Mouse (Mus musculus): ENCODE data around the gene Skida1. TPM values are rescaled to one million over a fixed set of nuclear protein-coding genes. Genes with fewer than 3 reads are reported as not detected.
"Not testable (repeated sequence)": the region's sequence is repeated elsewhere in the genome, so short reads cannot be mapped to it uniquely, and the experiment has no call there.

The Skida1 gene
- polyA plus RNA-seq (2017; shearing (Covaris generic)) = under 1 TPM in 1 of 2 experiments, not detected in 1; 0.74 TPM

DNA sequence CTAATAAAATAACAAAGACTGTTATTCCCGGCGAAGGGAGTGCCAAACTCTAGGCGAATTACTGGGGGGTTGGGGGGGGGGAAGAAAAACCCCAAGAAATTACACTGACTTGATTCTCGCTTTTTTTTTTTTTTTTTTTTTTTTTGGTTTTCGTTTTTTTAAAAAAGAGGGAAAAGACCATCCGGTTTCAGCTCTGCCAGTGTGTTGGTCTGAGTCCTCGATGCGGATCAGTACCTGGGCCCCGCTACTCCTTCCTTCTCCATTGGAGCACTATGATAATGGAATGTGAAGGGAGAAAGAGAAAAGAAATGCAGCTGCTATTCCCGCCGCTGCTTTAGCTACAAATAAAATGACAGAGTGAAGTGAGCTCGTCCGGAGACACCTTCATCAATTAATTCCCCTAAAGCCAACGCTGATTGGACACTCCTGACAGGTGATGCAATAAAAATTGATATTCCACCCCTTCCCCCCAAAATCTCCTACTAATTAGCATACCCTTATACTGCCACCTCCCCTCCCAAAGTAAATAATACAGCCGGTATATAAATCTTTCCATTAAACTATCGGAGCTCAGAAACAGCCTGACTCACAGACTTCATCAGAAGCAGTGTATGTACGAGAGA, at the start of gene Skida1:
Gene Skida1, minus strand, starts transcription at position 599 of the 623 bp plus-strand sequence.
- no peak for ATAC-seq

GRCm38 (mm10) chr2:18095804-18096203, 47.0 kb upstream of the Skida1 start:
- peak; percentile 60 for ATAC-seq

DNA sequence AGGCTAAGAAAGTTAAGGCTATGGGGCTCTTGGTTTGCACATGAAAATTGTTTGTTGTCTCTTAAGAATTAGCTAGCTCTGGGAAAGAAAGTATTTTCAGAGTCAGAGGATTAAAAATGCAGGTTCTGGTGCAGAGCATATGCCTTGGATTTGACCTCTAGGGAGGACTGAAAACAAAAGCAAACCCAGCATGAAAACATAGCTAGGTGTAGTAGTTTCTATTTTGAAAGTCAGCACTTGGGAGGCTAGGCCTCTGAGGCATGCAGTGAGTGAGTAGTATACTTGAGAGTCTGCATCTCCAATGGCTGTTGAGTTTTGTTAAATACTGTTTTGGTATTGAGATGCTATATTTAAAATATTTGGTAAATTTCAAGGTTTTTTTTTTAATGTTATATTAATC, 45.5 kb upstream of the Skida1 start:
- ATAC-seq = peak; percentile 49

DNA sequence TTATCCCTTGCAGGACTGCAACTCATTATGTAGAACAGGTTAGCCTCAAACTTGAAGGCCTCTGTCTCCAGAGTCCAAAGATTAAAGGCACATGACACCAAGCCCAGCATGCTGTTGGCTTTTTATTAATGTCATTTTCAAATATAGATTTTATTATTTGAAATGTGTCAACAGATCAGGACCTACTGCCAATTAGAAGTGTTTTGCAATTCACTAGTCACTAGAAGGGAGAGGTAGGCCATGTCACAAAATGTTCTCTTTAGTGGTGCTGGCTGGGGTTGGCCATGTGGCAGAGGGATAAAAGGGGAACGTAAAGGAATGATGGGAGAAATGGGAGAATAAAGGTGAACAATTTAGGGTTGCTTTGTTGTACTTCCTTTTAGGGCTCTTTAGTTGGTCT, 45.0 kb upstream of the Skida1 start:
- ATAC-seq = no peak

DNA sequence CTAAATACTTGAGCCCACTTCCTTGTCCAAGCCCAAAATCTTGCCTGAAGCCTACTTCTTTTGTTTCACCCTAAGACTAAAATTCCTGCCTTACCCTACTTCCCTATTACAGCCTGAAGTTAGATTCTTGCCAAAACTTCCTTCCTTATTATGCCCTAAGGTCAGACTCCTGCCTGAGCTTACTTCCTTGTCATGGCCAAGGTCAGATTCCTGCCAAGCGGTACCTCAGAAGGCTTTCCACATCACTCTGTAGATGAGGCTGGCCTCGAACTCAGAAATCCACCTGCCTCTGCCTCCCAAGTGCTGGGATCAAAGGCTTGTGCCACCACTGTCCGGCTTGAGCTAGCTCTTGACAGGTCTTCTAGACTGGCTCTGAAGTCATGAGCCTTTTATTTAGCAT, 38.8 kb upstream of the Skida1 start:
- ATAC-seq = not testable (repeated sequence)

GRCm38 (mm10) chr2:18080182-18080860, 31.5 kb upstream of the Skida1 start:
- ATAC-seq = no peak

DNA sequence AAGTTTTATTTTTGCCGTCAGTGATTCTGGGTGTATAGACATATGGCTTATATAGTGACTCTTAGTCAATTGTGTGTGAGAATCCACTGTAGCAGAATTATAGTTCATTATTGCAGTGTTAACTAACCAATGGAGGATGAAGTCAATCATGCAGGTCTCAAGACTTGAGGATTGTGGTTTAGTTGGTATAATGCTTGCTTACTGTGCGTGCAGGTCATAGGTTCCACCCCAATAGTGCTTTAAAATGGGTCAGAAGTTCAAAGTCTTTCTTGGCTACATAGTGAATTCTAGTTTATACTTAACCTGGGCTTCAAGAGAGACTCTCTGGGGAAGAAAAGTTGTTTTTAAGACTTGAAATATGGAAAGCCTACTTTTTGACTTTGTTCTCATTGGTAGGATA, 23.1 kb upstream of the Skida1 start:
- no peak for ATAC-seq

GRCm38 (mm10) chr2:18068071-18068796, 19.4 kb upstream of the Skida1 start:
- no peak for ATAC-seq

DNA sequence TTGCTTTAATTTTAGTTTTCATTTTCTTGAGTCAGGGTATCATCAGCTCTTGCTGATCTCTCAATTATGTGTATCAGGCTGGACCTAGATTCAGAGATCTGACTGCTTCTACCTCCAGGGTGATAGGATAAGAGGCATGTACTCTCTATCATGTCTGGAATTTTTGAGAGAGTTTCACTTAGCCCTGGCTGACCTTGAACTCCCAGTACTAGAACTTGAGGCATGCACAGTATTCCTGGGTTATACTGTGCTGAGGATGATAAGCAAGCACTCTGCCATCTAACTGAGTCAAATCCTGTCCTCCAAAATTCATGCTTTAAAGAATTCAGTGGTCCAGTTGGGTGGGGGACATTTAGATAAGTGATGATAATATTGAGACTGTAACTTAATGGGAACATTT, 17.6 kb upstream of the Skida1 start:
- no peak for ATAC-seq

GRCm38 (mm10) chr2:18065708-18066030, 16.8 kb upstream of the Skida1 start:
- no peak for ATAC-seq

GRCm38 (mm10) chr2:18064941-18065707, 16.3 kb upstream of the Skida1 start:
- ATAC-seq = peak; percentile 26

DNA sequence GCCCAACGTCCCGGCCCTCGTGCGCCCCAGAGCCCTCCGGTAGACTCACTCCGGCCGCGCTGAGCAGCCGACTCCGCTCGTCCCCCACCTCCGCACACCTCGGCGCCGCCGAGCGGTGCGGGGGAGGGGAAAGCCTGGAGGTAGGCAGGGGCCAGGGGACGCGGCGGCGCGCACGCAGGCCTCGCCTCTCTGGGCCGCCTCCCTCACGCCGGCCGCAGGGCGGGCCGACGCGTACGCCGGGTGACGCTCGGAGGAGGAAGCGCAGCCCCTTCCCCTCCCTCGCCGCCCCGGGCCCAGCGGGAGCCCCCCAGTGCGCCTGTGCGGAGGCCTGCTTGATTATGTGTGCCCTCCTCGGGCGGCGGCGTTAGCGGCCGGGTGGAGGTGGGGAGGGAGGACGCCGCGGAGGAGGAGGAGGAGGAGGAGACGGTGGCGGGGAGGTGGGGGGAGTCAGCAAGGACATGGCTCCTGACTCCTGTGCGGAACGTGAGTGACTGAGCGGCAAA, 15.6 kb upstream of the Skida1 start:
- ATAC-seq = peak; percentile 80

DNA sequence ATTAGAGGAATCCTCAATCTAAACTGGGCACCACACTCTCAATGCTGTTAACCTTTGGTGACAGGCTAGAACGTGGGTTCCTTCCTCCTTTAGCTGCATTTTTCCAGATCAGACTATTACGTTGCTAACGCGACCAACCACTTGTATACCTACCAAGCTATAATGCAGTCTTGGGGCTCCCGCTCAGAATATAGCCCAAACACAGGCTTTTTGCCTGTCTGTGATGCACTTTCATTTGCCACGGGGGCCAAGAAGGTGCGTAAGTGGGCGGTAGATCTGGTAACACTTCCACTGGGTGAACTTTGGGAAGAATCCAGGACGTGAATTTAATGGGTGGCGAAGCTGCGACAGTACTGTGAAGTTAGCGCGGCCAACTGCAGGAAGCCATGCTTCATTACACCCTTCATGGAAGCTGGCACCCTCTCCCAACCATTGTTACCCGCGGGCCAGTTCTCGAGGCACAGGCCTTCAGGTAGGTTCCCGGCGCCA, 15.0 kb upstream of the Skida1 start:
- ATAC-seq = peak; percentile 45

DNA sequence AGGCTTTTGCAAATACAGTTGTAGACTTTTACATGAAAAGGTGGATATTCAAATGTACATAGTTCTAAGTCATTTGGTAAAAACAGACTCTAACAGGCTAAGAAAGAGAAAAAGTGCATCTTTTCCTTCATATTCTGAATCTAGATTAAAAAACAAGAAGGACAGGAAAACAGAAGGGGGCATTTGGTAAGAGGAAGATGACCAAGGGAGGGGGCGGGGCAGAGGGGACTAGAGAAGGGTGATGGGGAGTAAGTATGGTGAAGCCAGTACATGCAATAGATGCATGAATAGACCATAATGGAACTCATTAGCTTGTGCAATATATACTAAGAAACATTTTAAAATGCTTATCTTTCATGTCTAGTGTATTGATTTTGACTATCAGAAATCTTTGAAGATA, 11.5 kb upstream of the Skida1 start:
- no peak for ATAC-seq

- no peak for ATAC-seq
These were observed 11.0 kb upstream of the Skida1 start for GRCm38 (mm10) chr2:18059891-18060290.

DNA sequence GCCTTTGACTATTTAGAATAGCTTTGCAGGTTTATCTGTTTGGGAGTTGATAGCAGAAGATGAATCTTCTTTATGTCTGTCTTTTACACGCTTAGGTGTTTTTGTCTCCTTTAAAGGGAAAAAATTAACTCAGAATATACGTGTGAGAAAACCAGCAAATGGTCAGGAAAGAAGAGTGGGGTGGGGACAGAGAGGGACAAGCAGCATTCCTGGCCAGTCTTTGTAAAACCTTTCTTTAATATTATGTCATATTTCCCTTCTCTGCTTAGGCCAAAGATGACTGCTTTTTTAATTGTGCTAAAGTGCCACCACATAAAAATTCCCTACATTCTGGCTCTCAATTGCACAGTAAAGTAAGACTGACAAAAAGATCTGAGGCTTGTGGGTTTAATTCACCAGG, 10.2 kb upstream of the Skida1 start:
- ATAC-seq = no peak

DNA sequence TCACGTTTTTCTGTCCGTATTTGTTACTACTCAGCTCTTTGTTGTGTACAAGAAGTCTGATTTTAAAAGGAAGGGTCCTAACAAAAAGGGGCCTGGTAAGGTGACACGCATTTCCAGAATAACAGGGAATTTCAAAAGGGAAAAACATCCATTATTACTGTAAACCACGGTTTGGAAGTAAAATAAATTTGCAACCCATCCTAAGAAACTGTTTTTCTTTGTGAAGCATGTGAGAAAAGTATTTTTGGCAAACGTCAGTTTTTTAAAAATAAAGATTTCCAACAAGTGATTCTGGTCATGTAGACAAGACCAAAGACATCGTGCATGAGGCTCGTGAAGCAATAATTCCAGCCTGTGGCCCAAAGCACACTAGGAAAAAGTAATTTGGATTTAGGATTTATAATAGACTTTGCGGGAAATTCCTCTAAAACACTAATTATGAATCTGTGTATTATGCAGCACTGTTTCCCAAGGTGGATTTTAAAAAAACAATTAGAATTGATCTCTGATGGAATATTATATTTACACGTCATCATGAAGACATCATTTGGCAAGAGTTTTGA, 9.4 kb upstream of the Skida1 start:
- no peak for ATAC-seq

GRCm38 (mm10) chr2:18057336-18058145, 8.7 kb upstream of the Skida1 start:
- ATAC-seq = peak; percentile 33

- ATAC-seq = peak; percentile 79
These were observed 8.0 kb upstream of the Skida1 start for GRCm38 (mm10) chr2:18056786-18057255.

DNA sequence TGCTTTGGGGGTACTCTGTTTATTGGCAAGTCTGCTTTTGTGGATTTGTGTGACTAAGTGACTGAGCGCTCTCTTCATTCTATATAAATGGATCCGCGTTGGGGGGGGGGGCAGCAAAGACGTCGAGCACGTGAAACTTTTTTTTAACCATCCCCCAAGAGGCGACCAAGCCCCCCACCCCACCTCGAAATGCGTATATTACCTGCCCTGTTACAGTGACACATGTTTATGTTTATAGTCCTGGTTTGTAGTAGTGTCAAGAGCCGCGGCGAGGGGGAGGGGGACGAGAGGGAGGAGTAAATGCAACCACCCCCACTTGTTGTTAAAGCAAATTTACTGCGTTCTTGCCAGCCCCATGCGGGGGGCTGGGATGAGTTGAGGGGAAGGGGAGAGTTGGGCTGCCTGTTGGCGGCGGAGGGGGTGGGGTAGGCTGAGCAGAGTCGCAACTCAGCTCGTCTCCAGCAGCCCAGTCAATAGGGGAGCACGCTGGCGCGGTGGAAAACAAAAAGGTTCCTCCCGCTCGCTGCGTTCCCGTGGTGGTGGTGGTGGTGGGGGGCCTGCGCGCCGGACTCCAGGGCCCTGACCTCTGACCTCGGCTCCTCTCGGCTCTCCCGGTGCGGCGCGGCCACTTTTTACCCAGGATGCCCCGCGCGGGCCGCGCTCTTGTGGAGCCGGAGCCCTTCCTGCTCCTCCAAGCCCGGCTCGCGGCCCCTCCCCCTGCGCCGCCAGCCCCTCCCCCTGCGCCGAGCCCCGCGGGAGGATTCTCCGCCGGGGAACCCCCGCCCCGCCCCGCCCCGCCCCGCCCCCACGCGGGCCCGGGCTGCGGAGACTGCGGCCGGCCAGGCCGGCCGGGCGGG, 7.3 kb upstream of the Skida1 start:
- ATAC-seq = peak; percentile 66
